Mouse (Mus musculus) subcutaneous adipose tissue, adult 2 months (tissue): Measurements from ENCODE around the gene RPS10-NUDT3. TPM values are rescaled to one million over a fixed set of nuclear protein-coding genes. Genes with fewer than 3 reads are reported as not detected.

Experiments
- polyA plus RNA-seq: library from polyadenylated mRNA; depleted of rRNA; stranded (reverse); fragments of >200 nt; gene quantifications from 2 replicates; pipeline ENCODE4 v1.2.3, GENCODE M21; 2012; ENCODE audit warnings: low replicate concordance; rRNA removed

Gene RPS10-NUDT3
- not detected in 2 replicates for polyA plus RNA-seq

GRCm38 (mm10) chr17:27634871-27635574, at the start of gene RPS10-NUDT3:
Gene RPS10-NUDT3, minus strand, starts transcription at chr17:27635222.

GRCm38 (mm10) chr17:27655089-27656010, 20.3 kb upstream of the RPS10-NUDT3 start, which contains the start of gene Pacsin1:
Gene Pacsin1, plus strand, starts transcription at chr17:27655509.

GRCm38 (mm10) chr17:27636132-27637020, 1.4 kb upstream of the RPS10-NUDT3 start, which contains the start of gene Rps10:
Gene Rps10, minus strand, starts transcription at chr17:27636669.

GRCm38 (mm10) chr17:27623360-27624326, 11.4 kb downstream of the RPS10-NUDT3 start, which contains the start of gene Nudt3:
Gene Nudt3, minus strand, starts transcription at chr17:27623495.

GRCm38 (mm10) chr17:27565163-27565941, 69.7 kb downstream of the RPS10-NUDT3 start, which contains the start of gene AI413582:
Gene AI413582, minus strand, starts transcription at chr17:27565756.

GRCm38 (mm10) chr17:27556315-27557011, 78.6 kb downstream of the RPS10-NUDT3 start, which contains the start of gene Hmga1:
Gene Hmga1, plus strand, starts transcription at chr17:27556497.

Other genes starting within 250 kb of the RPS10-NUDT3 start
- gene Grm4, start 113.8 kb downstream of the RPS10-NUDT3 start, polyA plus RNA-seq, result 0.21 TPM in 1 of 2 replicates, not detected in the other
- 16.0 and 39.6 TPM in 2 replicates for gene Hmga1, start 78.7 kb downstream of the RPS10-NUDT3 start, polyA plus RNA-seq
- 42.0 and 42.4 TPM in 2 replicates for gene AI413582, start 69.5 kb downstream of the RPS10-NUDT3 start, polyA plus RNA-seq
- gene Nudt3, start 11.7 kb downstream of the RPS10-NUDT3 start, polyA plus RNA-seq, result 54.6 and 72.2 TPM in 2 replicates
- gene Rps10, start 1.4 kb upstream of the RPS10-NUDT3 start, polyA plus RNA-seq, result 736 and 1,526 TPM in 2 replicates
- gene Pacsin1, start 20.3 kb upstream of the RPS10-NUDT3 start, polyA plus RNA-seq, result 0.19 and 0.24 TPM in 2 replicates
- 1.4 TPM in 1 of 2 replicates, not detected in the other for gene Spdef, start 93.7 kb upstream of the RPS10-NUDT3 start, polyA plus RNA-seq
- 100 and 121 TPM in 2 replicates for gene D17Wsu92e, start 185.4 kb upstream of the RPS10-NUDT3 start, polyA plus RNA-seq
- 64.1 and 86.3 TPM in 2 replicates for gene Snrpc, start 202.9 kb upstream of the RPS10-NUDT3 start, polyA plus RNA-seq
- gene Uhrf1bp1, start 221.2 kb upstream of the RPS10-NUDT3 start, polyA plus RNA-seq, result 18.8 and 28.8 TPM in 2 replicates